Mouse (Mus musculus) liver, postnatal 0 days (tissue): ENCODE measurements at regions not wholly inside any gene's neighbourhood (a gene's known extent, or its start where the extent isn't known, plus 50 kb on each side); places are given as distances from the start of the nearest gene placed in this dataset.

Source experiments
- CTCF ChIP-seq: sonication (generic); IDR thresholded peaks from 2 replicates; pipeline ENCODE4 v1.5.1; 2016; ENCODE audit warnings: antibody characterized with exemption, low read depth
- EP300 ChIP-seq: IDR thresholded peaks from 2 replicates; pipeline ENCODE4 v1.6.1; 2016; ENCODE audit warnings: antibody characterized with exemption, low read depth, mild to moderate bottlenecking

DNA sequence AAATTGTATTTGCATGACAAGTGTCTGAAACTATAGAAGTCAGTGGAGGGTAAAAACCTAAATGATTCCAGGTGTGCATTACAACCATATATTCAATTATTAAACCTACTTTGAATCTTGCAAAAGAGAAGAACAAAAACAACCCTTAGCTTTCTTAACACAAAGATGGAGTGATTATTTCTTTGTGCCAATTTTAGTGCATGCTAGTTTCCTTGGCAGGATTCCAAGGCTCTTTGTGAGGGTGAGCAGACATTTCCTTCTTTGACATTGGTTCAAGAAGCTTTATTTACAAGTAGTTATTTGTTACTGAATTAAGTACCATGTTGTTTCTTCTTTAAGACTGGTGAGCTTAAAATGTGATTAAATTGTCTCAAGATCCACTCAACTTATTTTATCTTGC lies 401.2 kb downstream of the Col12a1 start:
- TF ChIP-seq CTCF (no peak), EP300 (no peak)
